Mouse (Mus musculus): ENCODE results near the gene Khnyn.

DNA sequence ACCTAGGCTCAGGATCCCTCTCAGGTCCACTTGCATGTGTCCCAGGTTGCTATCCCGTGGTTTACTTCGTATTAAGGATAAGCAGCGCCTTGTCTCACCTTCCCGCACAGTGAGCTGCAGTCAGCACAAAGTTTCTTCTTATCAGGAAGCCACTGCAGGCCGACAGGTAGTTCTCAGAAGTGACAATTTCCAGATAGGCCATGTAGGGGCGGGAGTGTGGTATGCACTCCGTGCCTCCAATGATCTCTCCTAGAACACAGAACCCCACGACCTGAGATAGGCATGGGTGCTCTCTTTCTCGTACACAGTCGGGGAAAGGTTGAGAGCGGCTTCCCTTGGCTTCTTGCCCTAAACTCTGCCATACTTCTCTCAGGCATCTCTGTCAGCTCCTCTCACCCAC lies 58.9 kb downstream of the Khnyn start:
- no peak for TF ChIP-seq TAL1 (IDR thresholded peaks at IDR 0.05; ENCODE audit: low read length)
- no peak for TF ChIP-seq GATA1 (IDR thresholded peaks at IDR 0.05; ENCODE audit: low read length)

Measured in erythroblast, embryonic 14.5 days (primary cell).